Mouse (Mus musculus) brain, embryonic 14.5 days (tissue): ENCODE measurements at regions not wholly inside any gene's neighbourhood (a gene's known extent, or its start where the extent isn't known, plus 50 kb on each side); places are given as distances from the start of the nearest gene placed in this dataset.

Experiments
- CTCF ChIP-seq: fragments of 200-500 bp; IDR thresholded peaks from 2 replicates; pipeline ENCODE4 v1.5.1; 2012; ENCODE audit warnings: inconsistent platforms, mild to moderate bottlenecking, moderate library complexity, borderline replicate concordance; ENCODE audit not compliant: insufficient read depth, insufficient read length; ENCODE audit errors: extremely low read depth
- POLR2A ChIP-seq: fragments of 200-500 bp; IDR thresholded peaks from 2 replicates; pipeline ENCODE4 v1.6.1; 2012; ENCODE audit warnings: mild to moderate bottlenecking, inconsistent platforms, borderline replicate concordance; ENCODE audit not compliant: poor library complexity, insufficient read depth, insufficient read length, severe bottlenecking; ENCODE audit errors: extremely low read depth

DNA sequence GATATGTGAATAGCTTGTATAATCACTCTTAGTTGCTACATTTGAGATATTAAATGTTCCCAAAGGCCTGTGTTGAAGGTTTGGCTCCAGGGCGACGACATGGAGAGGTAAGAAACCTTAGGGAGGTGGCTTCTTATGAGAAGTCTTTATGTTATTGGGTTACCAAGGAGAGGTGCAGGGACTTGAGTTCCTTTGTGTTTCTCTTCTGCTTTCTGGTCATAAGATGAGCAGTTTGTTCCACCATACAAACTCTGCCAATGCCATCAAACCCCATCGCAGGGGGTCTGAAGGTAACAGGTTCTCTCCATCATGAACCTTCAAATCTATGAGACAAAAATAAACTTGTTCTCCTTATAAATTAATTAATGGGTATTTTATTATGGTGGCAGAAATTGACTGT is 129.0 kb upstream of the Pld5 start:
- TF ChIP-seq POLR2A (no peak), CTCF (no peak)
